Comparison of ENCODE assay signal across 14 mouse cellular contexts in the genomic region with DNA sequence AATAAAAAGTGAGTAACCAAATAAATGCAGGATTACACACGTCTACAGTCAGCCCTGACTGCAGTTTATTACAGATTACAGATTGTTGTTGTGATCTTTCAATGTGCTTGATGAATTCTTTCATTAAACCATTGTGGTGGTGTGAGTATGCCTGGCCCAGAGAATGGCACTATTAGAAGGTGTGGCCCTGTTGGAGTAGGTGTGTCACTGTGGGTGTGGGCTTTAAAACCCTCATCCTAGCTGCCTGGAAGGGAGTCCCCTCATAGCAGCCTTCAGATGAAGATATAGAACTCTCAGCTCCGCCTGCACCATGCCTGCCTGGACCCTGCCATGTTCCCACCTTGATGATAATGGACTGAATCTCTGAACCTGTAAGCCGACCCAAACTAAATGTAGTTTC. TPM values are rescaled to one million over a fixed set of nuclear protein-coding genes. Genes with fewer than 3 reads are reported as not detected.
"Had no signal": no experiment of that assay in that cellular context is flagged by ENCODE, and none has a peak within 500 bp of the region (broad histone marks: within the 10 kb centered on the region; RNA-seq: fewer than 3 reads in every experiment).

No protein-coding gene starts in this region.

RNA-seq across cellular contexts. Expression of a gene that starts 23.4 kb away (rescaled TPM):
- polyA plus RNA-seq: liver, postnatal 0 days; lung, adult 2 months; lung, postnatal 0 days; macrophage; midbrain, embryonic 11.5 days; midbrain, embryonic 13.5 days; midbrain, embryonic 15.5 days; midbrain, postnatal 0 days; neural tube, embryonic 11.5 days; neural tube, embryonic 13.5 days; neural tube, embryonic 15.5 days; small intestine, adult 2 months; stomach, embryonic 14.5 days; stomach, embryonic 16.5 days had no signal
